In genomic region chr16:29046453-29046993, GRCm38 (mm10) we compare ENCODE assay signal across 17 mouse cellular contexts.
"Had no signal": no experiment of that assay in that cellular context is flagged by ENCODE, and none has a peak within 500 bp of the region (broad histone marks: within the 10 kb centered on the region; RNA-seq: fewer than 3 reads in every experiment).

No protein-coding gene starts in this region.

- H3K27ac ChIP-seq: lung, embryonic 15.5 days; macrophage; midbrain, embryonic 13.5 days; midbrain, embryonic 15.5 days; neural tube, embryonic 12.5 days; stomach, embryonic 15.5 days; stomach, postnatal 0 days had no signal

- H3K4me1 ChIP-seq: lung, embryonic 15.5 days; megakaryocyte, embryonic 14.5 days; midbrain, embryonic 13.5 days; midbrain, embryonic 15.5 days; neural tube, embryonic 12.5 days; stomach, embryonic 15.5 days had no signal

- H3K4me3 ChIP-seq: lung, embryonic 15.5 days; megakaryocyte, embryonic 14.5 days; midbrain, embryonic 13.5 days; midbrain, embryonic 15.5 days; neural tube, embryonic 12.5 days; stomach, embryonic 15.5 days had no signal

- DNase-seq: lung, adult 2 months; lung, postnatal 14 days; lung, postnatal 36 days; right cerebral cortex, postnatal 14 days; thymus, adult 2 months; thymus, postnatal 25 days; thymus, postnatal 4 days had no signal

- H3K9me3 ChIP-seq: lung, embryonic 15.5 days; midbrain, embryonic 13.5 days; midbrain, embryonic 15.5 days; neural tube, embryonic 12.5 days; stomach, embryonic 15.5 days had no signal

- H3K36me3 ChIP-seq: lung, embryonic 15.5 days; midbrain, embryonic 13.5 days; midbrain, embryonic 15.5 days; neural tube, embryonic 12.5 days; stomach, embryonic 15.5 days had no signal

- H3K9ac ChIP-seq: lung, embryonic 15.5 days; midbrain, embryonic 13.5 days; midbrain, embryonic 15.5 days; neural tube, embryonic 12.5 days; stomach, embryonic 15.5 days had no signal

- ATAC-seq: lung, postnatal 0 days; midbrain, embryonic 13.5 days; midbrain, embryonic 15.5 days had no signal

- H3K27me3 ChIP-seq: lung, embryonic 15.5 days; megakaryocyte, embryonic 14.5 days; midbrain, embryonic 13.5 days; midbrain, embryonic 15.5 days; neural tube, embryonic 12.5 days; stomach, embryonic 15.5 days had no signal

- H3K4me2 ChIP-seq: lung, embryonic 15.5 days; midbrain, embryonic 11.5 days; midbrain, embryonic 13.5 days; midbrain, embryonic 15.5 days; neural tube, embryonic 12.5 days; stomach, embryonic 15.5 days had no signal
